20 mouse cellular contexts compared by ENCODE assay signal in genomic region chr7:93331351-93331750, GRCm38 (mm10).
DNase-seq lines count a peak whose midpoint lies in the region.
"Had no signal": no experiment of that assay in that cellular context is flagged by ENCODE, and none has a peak within 500 bp of the region (broad histone marks: within the 10 kb centered on the region; RNA-seq: fewer than 3 reads in every experiment).

No protein-coding gene starts in this region.

- DNase-seq in cerebellum, postnatal 10 days: peak; percentile 55 to 63
- DNase-seq in cerebellum, adult 18-20 months: no peak
- peak; percentile 14 to 58 for DNase-seq in layer of hippocampus, adult 18-20 months (ENCODE audit: low spot score in 2 of 2)
- DNase-seq in layer of hippocampus, postnatal 14 days (ENCODE audit: low spot score in 2 of 2): no peak
- peak; percentile 26 to 27 for DNase-seq in right cerebral cortex, postnatal 10 days (ENCODE audit: low spot score in 2 of 2)
- DNase-seq in right cerebral cortex, adult 2 months (ENCODE audit: low spot score in 2 of 2): no peak
- no peak for DNase-seq in embryo, embryonic 9.5 days (ENCODE audit: extremely low spot score)
- no peak for DNase-seq in adrenal gland, postnatal 4 days (ENCODE audit: low spot score in 2 of 2)
- DNase-seq: adrenal gland, adult 2 months; adrenal gland, postnatal 36 days; cerebellum, adult 11 months; heart, postnatal 10 days; kidney, adult 18-20 months; kidney, postnatal 25 days; liver, embryonic 13.5 days; lung, adult 18-20 months; midbrain, embryonic 14.5 days; right cerebral cortex, postnatal 25 days; thymus, adult 2 months; thymus, postnatal 36 days had no signal

Comparison
In these comparisons a context has a peak if more than half of its experiments do, and no peak if none do; other contexts are left out.
1. DNase-seq: peak in cerebellum, postnatal 10 days (2 of 2), layer of hippocampus, adult 18-20 months (2 of 2) and right cerebral cortex, postnatal 10 days (2 of 2); none in cerebellum, adult 18-20 months (0 of 2), layer of hippocampus, postnatal 14 days (0 of 2), right cerebral cortex, adult 2 months (0 of 2), embryo, embryonic 9.5 days (single experiment) and adrenal gland, postnatal 4 days (0 of 2).